Comparison of ENCODE assay signal across 24 mouse cellular contexts in genomic region chr7:72507946-72508345, GRCm38 (mm10).
A peak's percentile ranks its signal among the peaks of the same experiment; 100 is the strongest.
DNase-seq lines count a peak whose midpoint lies in the region; ATAC-seq and TF ChIP-seq lines count a peak whose summit lies in the region.
"Had no signal": no experiment of that assay in that cellular context is flagged by ENCODE, and none has a peak within 500 bp of the region (broad histone marks: within the 10 kb centered on the region; RNA-seq: fewer than 3 reads in every experiment).

No protein-coding gene starts in this region.

- no peak overlapping the region for H3K9ac ChIP-seq in embryonic facial prominence, embryonic 11.5 days (replicated peaks; ENCODE audit: low read length)
- H3K9ac ChIP-seq in limb, embryonic 11.5 days (ENCODE audit: low read length), result no peak overlapping the region
- H3K9ac ChIP-seq: forebrain, embryonic 13.5 days; heart, embryonic 12.5 days; hindbrain, embryonic 13.5 days; liver, embryonic 12.5 days; lung, embryonic 14.5 days; stomach, embryonic 15.5 days had no signal

- no peak overlapping the region for H3K4me2 ChIP-seq in embryonic facial prominence, embryonic 11.5 days (ENCODE audit: low read depth, low read length)
- H3K4me2 ChIP-seq in limb, embryonic 11.5 days (ENCODE audit: low read depth, severe bottlenecking), result no peak overlapping the region
- H3K4me2 ChIP-seq: forebrain, embryonic 13.5 days; heart, embryonic 12.5 days; hindbrain, embryonic 13.5 days; liver, embryonic 12.5 days; lung, embryonic 14.5 days; stomach, embryonic 15.5 days had no signal

- TF ChIP-seq POLR2A in kidney, adult 2 months (IDR thresholded peaks at IDR 0.05; ENCODE audit: low read depth, low read length), result no peak

- H3K4me1 ChIP-seq in kidney, adult 2 months (ENCODE audit: control insufficient read depth, insufficient read depth, low read length), result peaks cover 12% of the 10 kb centered on the region
- H3K4me1 ChIP-seq in embryonic facial prominence, embryonic 11.5 days (ENCODE audit: control insufficient read depth, insufficient read depth, low read length), result no peaks in the 10 kb centered on the region
- peaks cover 7% of the 10 kb centered on the region for H3K4me1 ChIP-seq in limb, embryonic 11.5 days (ENCODE audit: control insufficient read depth, insufficient read depth, low read length)
- H3K4me1 ChIP-seq: forebrain, embryonic 13.5 days; heart, embryonic 12.5 days; hindbrain, embryonic 13.5 days; liver, embryonic 12.5 days; stomach, embryonic 15.5 days had no signal

- H3K27me3 ChIP-seq in kidney, adult 2 months (replicated peaks; ENCODE audit: control insufficient read depth, insufficient read depth, low read length), result no peaks in the 10 kb centered on the region
- H3K27me3 ChIP-seq in embryonic facial prominence, embryonic 11.5 days (ENCODE audit: control insufficient read depth, insufficient read depth, low read length), result no peaks in the 10 kb centered on the region
- H3K27me3 ChIP-seq in limb, embryonic 11.5 days (ENCODE audit: control insufficient read depth, insufficient read depth, low read length), result no peaks in the 10 kb centered on the region
- H3K27me3 ChIP-seq: forebrain, embryonic 13.5 days; heart, embryonic 12.5 days; hindbrain, embryonic 13.5 days; liver, embryonic 12.5 days; stomach, embryonic 15.5 days had no signal

- H3K36me3 ChIP-seq in kidney, adult 2 months (ENCODE audit: control insufficient read depth, insufficient read depth, low read length), result no peaks in the 10 kb centered on the region
- no peaks in the 10 kb centered on the region for H3K36me3 ChIP-seq in embryonic facial prominence, embryonic 11.5 days (replicated peaks; ENCODE audit: control insufficient read depth, insufficient read depth, low read depth, low read length)
- no peaks in the 10 kb centered on the region for H3K36me3 ChIP-seq in limb, embryonic 11.5 days (ENCODE audit: control insufficient read depth, insufficient read depth, low read length)
- H3K36me3 ChIP-seq: heart, embryonic 12.5 days; hindbrain, embryonic 13.5 days; liver, embryonic 12.5 days; stomach, embryonic 15.5 days had no signal

- no peak overlapping the region for H3K4me3 ChIP-seq in kidney, adult 2 months (ENCODE audit: insufficient read depth, low read depth, low read length)
- H3K4me3 ChIP-seq in embryonic facial prominence, embryonic 11.5 days (ENCODE audit: low read depth, low read length), result no peak overlapping the region
- H3K4me3 ChIP-seq in limb, embryonic 11.5 days (ENCODE audit: low read depth, low read length), result no peak overlapping the region
- H3K4me3 ChIP-seq: forebrain, embryonic 13.5 days; heart, embryonic 12.5 days; hindbrain, embryonic 13.5 days; left cerebral cortex, adult 2 months; liver, embryonic 12.5 days; stomach, embryonic 15.5 days had no signal

- DNase-seq in kidney, adult 2 months, result peak; percentile 59
- no peak for DNase-seq in kidney, adult 18-20 months
- DNase-seq in embryo, embryonic 10.5 days (ENCODE audit: low spot score), result peak; percentile 64
- peak; percentile 47 for DNase-seq in embryonic facial prominence, embryonic 11.5 days (ENCODE audit: low spot score)
- DNase-seq in limb, embryonic 11.5 days (ENCODE audit: low spot score), result peak; percentile 44
- DNase-seq in spleen, postnatal 4 days (ENCODE audit: low spot score in 2 of 2), result no peak
- DNase-seq: adrenal gland, adult 2 months; cerebellum, adult 8-10 months; heart, postnatal 14 days; layer of hippocampus, adult 9-11 months; left cerebral cortex, postnatal 4 days; lung, embryonic 14.5 days; lung, postnatal 36 days; right cerebral cortex, postnatal 25 days; thymus, adult 2 months had no signal

- no peak for ATAC-seq in embryonic facial prominence, embryonic 11.5 days (replicated peaks; ENCODE audit: insufficient number of reproducible peaks, low FRiP score, low TSS enrichment, low read depth)
- no peak for ATAC-seq in limb, embryonic 11.5 days (ENCODE audit: insufficient number of reproducible peaks, low FRiP score, low TSS enrichment, low read depth)
- ATAC-seq in erythroid progenitor cell, adult 5-6 weeks (replicated peaks; ENCODE audit: low FRiP score, poor library complexity, severe bottlenecking), result no peak
- ATAC-seq: forebrain, embryonic 13.5 days; intestine, embryonic 16.5 days; liver, embryonic 12.5 days; midbrain, embryonic 16.5 days had no signal

- no peaks in the 10 kb centered on the region for H3K9me3 ChIP-seq in embryonic facial prominence, embryonic 11.5 days (replicated peaks; ENCODE audit: control insufficient read depth, low read length)
- no peaks in the 10 kb centered on the region for H3K9me3 ChIP-seq in limb, embryonic 11.5 days (ENCODE audit: control insufficient read depth, low read length)
- H3K9me3 ChIP-seq: forebrain, embryonic 13.5 days; heart, embryonic 12.5 days; hindbrain, embryonic 13.5 days; liver, embryonic 12.5 days; stomach, embryonic 15.5 days had no signal

- no peak for TF ChIP-seq CTCF in kidney, adult 2 months (conservative IDR thresholded peaks at IDR 0.05; ENCODE audit: insufficient read depth, insufficient read length, low read depth, low read length)

- 68% methylated on average over 5 of the region's 5 CpGs for WGBS in kidney, adult 2 months
- 27% methylated on average over 5 of the region's 5 CpGs for WGBS in embryonic facial prominence, embryonic 11.5 days
- whole genome bisulfite sequencing in limb, embryonic 11.5 days, result 8% methylated on average over 5 of the region's 5 CpGs

- no peak overlapping the region for H3K27ac ChIP-seq in kidney, adult 2 months (ENCODE audit: insufficient read depth, low read depth, low read length)
- no peak overlapping the region for H3K27ac ChIP-seq in embryonic facial prominence, embryonic 11.5 days (replicated peaks; ENCODE audit: low read depth, low read length)
- no peak overlapping the region for H3K27ac ChIP-seq in limb, embryonic 11.5 days (replicated peaks; ENCODE audit: low read depth, low read length)
- H3K27ac ChIP-seq: forebrain, embryonic 13.5 days; hindbrain, embryonic 13.5 days; left cerebral cortex, adult 2 months; liver, embryonic 12.5 days; stomach, embryonic 15.5 days had no signal

Comparison
In these comparisons a context has a peak if more than half of its experiments do, and no peak if none do; other contexts are left out.
1. DNase-seq: peak in kidney, adult 2 months (single experiment), embryo, embryonic 10.5 days (single experiment), embryonic facial prominence, embryonic 11.5 days (single experiment) and limb, embryonic 11.5 days (single experiment); none in kidney, adult 18-20 months (single experiment) and spleen, postnatal 4 days (0 of 2).